Mouse (Mus musculus) hindbrain, postnatal 0 days (tissue): ENCODE results near the gene Zdhhc12. TPM values are rescaled to one million over a fixed set of nuclear protein-coding genes. Genes with fewer than 3 reads are reported as not detected.
A peak's percentile ranks its signal among the peaks of the same experiment; 100 is the strongest.
"Not testable (repeated sequence)": the region's sequence is repeated elsewhere in the genome, so short reads cannot be mapped to it uniquely, and the experiment has no call there.

Experiments
- ATAC-seq: fragments of 200-750 bp; cut with Nextera tagmentation; 2 replicates; pipeline ENCODE4 v1.8.0; 2017; ENCODE audit warnings: mild to moderate bottlenecking, moderate TSS enrichment, moderate library complexity
- DNase-seq: peaks from one replicate; pipeline ENCODE4 v3.0.0-alpha.2; 2015; ENCODE audit warnings: low spot score
- H3K27ac ChIP-seq: fragments of 300-500 bp; sonication (generic); 2 replicates; pipeline ENCODE4 v1.5.1; 2014; ENCODE audit warnings: mild to moderate bottlenecking
- H3K27me3 ChIP-seq: fragments of 300-500 bp; sonication (generic); 2 replicates; pipeline ENCODE4 v1.6.1; 2014; ENCODE audit warnings: low read length, mixed read lengths; ENCODE audit not compliant: insufficient read depth
- H3K36me3 ChIP-seq: fragments of 300-500 bp; sonication (generic); 2 replicates; pipeline ENCODE4 v1.6.1; 2014; ENCODE audit warnings: low read length, mixed read lengths; ENCODE audit not compliant: insufficient read depth
- H3K4me1 ChIP-seq: fragments of 300-500 bp; sonication (generic); 2 replicates; pipeline ENCODE4 v1.6.1; 2014; ENCODE audit warnings: antibody characterized with exemption, low read length, mixed read lengths; ENCODE audit not compliant: insufficient read depth
- H3K4me2 ChIP-seq: fragments of 300-500 bp; sonication (generic); 2 replicates; pipeline ENCODE4 v1.6.1; 2014; ENCODE audit warnings: low read depth, mild to moderate bottlenecking, low read length, moderate library complexity, mixed read lengths
- H3K4me3 ChIP-seq: fragments of 300-500 bp; sonication (generic); 2 replicates; pipeline ENCODE4 v1.5.1; 2014; ENCODE audit warnings: low read length
- H3K9ac ChIP-seq: fragments of 300-500 bp; sonication (generic); replicated peaks from 2 replicates; pipeline ENCODE4 v1.6.1; 2014; ENCODE audit warnings: mild to moderate bottlenecking, low read length, moderate library complexity, mixed read lengths
- H3K9me3 ChIP-seq: fragments of 300-500 bp; sonication (generic); 2 replicates; pipeline ENCODE4 v1.6.1; 2016; ENCODE audit warnings: low read length, mixed read lengths
- CTCF ChIP-seq: IDR thresholded peaks from 2 replicates; pipeline ENCODE4 v1.5.1; 2016; ENCODE audit warnings: antibody characterized with exemption, control low read depth, low read depth
- WGBS: fragments of 180-500 bp; shearing (Covaris S2); extraction: QIAGEN DNeasy Blood & Tissue Kit; methylation state at CpG from one replicate; pipeline ENCODE4 v1.1.7; 2014; 5-methylcytosine and 5-hydroxymethylcytosine counted together
- polyA plus RNA-seq: library from polyadenylated mRNA; unstranded; fragments of >200 nt; fragmentation: Nextera tagmentation; extraction: Ambion mirVana; gene quantifications from 2 replicates; pipeline ENCODE4 v1.2.1, GENCODE M21; 2015
- total RNA-seq: library from RNA; depleted of rRNA; stranded (reverse); fragments of >200 nt; gene quantifications from 2 replicates; pipeline ENCODE4 v1.2.3, GENCODE M21; 2014

The Zdhhc12 gene
- total and polyA plus RNA-seq, 2 experiments from 2014 or later = 30.2 to 35.0 TPM

DNA sequence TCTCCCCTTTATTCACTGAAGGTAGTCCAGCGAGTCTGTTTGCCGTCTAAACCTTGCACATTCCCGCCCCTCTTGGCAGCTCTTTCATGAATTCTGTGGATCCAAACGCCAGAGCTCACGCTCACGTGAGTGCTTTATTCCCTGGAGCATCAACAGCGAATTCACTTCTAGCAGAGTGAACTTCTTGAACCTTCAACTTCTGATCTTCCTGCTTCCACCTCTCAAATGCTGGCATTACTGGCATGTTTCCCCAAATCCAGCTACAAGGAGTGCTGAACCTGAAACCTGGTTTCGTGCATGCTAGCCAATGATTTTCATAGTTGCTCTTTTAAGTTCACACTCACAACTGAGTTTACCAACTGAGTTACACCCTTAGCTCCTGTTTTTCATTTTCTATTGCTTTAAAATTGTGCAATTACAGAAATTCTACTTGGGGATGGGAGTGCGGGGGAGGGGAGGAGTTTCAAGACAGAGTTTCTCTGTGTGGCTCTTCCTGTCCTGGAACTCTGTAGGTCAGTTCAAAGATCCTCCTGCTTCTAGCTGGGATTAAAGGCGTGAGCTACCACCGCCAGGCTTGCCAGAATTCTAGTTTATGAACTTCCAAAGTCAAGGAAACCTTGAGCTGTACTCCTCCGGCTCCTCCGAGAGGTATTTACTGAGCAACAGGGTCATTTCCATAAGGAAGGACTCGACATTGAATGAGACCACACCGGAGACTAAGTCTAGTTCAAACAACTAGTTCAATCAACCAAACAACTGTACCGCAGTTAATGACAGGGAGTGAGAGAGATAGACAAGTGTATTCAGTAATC lies 39.6 kb upstream of the Zdhhc12 start:
- Histone ChIP-seq H3K36me3 (peaks cover 8% of the 10 kb centered on the region; the same call in 1 of the 2 replicates), H3K9ac (peak overlapping the region; percentile 71), H3K9me3 (no peaks in the 10 kb centered on the region), H3K27ac (peak overlapping the region; percentile 87), H3K4me1 (peaks cover 16% of the 10 kb centered on the region; the same call in 1 of the 2 replicates), H3K4me2 (peak overlapping the region; percentile 96), H3K4me3 (peak overlapping the region; percentile 79), H3K27me3 (no peaks in the 10 kb centered on the region)
- WGBS = 20% methylated on average over 16 of the region's 16 CpGs
- TF ChIP-seq CTCF = no peak
- ATAC-seq (peak; percentile 27), DNase-seq (peak; percentile 23)

DNA sequence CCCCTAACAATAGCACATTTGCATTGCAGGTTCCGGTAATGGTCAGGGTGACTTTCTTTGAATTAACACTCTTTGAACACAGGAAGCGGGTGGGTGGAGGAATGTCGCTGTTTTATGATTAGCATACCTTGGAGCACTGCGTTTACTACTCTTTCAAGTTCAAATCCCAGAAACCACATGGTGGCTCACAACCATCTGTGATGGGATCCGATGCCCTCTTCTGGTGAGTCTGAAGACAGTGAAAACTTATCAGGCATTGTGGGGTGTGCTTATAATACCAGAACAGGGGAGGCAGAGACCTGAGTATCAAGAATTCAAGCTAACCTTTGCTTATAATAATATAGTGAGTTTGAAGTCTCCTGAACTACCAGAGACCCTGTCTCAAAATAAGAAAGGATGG lies 37.8 kb upstream of the Zdhhc12 start:
- not testable (repeated sequence) for ATAC-seq, H3K27me3 ChIP-seq, H3K9ac ChIP-seq, H3K36me3 ChIP-seq, H3K4me3 ChIP-seq, H3K27ac ChIP-seq, H3K9me3 ChIP-seq, H3K4me2 ChIP-seq, DNase-seq
- TF ChIP-seq CTCF = peak; percentile 18; the same call in 1 of the 2 replicates
- 64% methylated on average over 5 of the region's 5 CpGs for WGBS
- peaks cover 16% of the 10 kb centered on the region; the same call in 1 of the 2 replicates for H3K4me1 ChIP-seq

DNA sequence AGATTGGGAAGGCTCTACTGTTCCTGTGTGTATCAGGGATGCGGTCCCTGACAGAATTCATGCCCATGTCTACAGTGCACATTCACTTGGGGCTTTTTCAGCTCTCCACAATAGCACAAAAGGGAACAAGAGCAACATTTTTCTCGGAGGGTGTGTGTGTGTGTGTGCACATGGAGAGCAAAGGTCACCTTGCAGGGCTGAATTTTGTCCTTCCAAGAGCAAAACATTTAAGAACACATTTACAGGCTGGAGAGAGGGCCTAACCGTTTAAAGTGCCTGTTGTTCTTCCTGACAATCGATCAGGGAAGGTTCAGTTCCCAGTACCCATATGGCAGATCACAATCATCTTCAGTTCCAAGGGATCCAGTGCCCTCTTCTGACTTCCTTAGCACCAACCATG lies 36.7 kb upstream of the Zdhhc12 start:
- H3K27ac ChIP-seq = no peak overlapping the region
- 88% methylated on average over 4 of the region's 4 CpGs for WGBS

DNA sequence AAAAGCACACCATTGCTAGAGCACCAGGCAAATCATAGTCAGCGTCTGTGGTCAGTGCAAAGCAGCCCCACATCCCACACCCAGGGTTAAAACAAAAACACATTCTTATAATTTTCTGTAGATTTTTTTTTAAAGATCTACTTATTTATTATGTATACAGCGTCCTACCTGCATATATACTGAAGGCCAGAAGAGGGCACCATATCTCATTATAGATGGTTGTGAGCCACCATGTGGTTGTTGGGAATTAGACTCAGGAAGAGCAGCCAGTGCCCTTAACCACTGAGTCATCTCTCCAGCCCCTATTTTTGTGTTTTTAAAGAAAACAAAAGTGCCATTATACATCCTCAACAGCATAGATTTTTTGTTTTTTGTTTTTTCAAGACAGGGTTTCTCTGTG lies 35.3 kb upstream of the Zdhhc12 start:
- ATAC-seq (no peak), DNase-seq (peak; percentile 79)
- no peaks in the 10 kb centered on the region for H3K27me3 ChIP-seq
- TF ChIP-seq CTCF = peak; percentile 78
- H3K9ac ChIP-seq = no peak overlapping the region
- no peaks in the 10 kb centered on the region for H3K36me3 ChIP-seq
- H3K9me3 ChIP-seq = no peaks in the 10 kb centered on the region
- H3K4me2 ChIP-seq = no peak overlapping the region
- H3K27ac ChIP-seq = no peak overlapping the region
- 29% methylated on average over 2 of the region's 2 CpGs for WGBS
- H3K4me1 ChIP-seq = 0 out of 2 replicates have a peak, but pooled peaks cover under 1% of the 10 kb centered on the region
- no peak overlapping the region for H3K4me3 ChIP-seq

More for the DNA sequence above, 36.7 kb upstream of the Zdhhc12 start:
- Histone ChIP-seq H3K9ac (no peak overlapping the region), H3K4me1 (peaks cover 10% of the 10 kb centered on the region; the same call in 1 of the 2 replicates), H3K4me2 (no peak overlapping the region), H3K27me3 (no peaks in the 10 kb centered on the region), H3K36me3 (no peaks in the 10 kb centered on the region), H3K9me3 (no peaks in the 10 kb centered on the region), H3K4me3 (no peak overlapping the region)
- no peak for TF ChIP-seq CTCF
- no peak for ATAC-seq
- DNase-seq = no peak

DNA sequence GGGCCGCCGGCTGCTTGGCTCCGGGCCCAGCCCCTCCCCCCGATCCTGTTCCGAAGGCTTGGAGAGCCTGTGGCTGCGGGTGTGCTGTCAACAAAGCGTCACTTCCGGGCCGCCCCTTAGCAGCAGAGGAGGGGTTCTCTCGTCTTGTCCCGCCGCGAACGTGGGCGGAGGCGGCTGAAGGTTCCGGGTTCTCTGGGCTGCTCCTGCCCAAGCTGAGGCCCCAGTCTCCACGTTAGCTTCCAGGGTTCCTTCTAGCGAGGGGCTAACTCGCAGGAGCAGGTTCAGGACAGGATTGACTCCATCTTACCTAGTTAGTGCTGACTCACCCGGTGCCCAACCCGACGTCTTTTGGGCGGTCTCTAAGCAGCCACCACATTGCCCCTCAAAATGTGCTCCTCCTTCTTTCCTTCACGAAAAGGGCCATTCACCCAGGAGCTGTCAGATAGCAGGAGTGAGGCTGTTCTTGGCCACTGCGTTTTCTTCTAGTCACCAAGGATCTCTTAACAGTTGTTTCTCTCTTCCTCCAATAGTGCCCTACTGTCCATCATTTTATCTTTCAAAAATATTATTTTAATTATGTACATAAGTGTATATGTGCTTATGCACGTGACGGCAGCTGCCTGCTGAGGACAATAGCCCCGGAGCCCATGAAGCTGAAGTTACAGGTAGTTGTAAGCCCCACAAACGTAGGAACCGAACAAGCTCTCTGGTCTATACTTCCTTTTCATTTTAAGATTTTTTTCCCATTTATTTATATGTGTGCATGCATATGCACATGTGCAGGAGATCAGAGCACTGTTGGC lies 31.2 kb upstream of the Zdhhc12 start, which contains the start of gene Zer1:
Gene Zer1 (minus strand): TSS at position 114 of the 803 bp plus-strand sequence.
- Histone ChIP-seq H3K36me3 (no peaks in the 10 kb centered on the region), H3K4me2 (peak within 1 kb of the TSS; percentile 87), H3K27ac (peak within 1 kb of the TSS; percentile 92), H3K9ac (peak within 1 kb of the TSS; percentile 92), H3K27me3 (no peaks in the 10 kb centered on the region), H3K4me3 (peak within 1 kb of the TSS; percentile 86), H3K4me1 (peaks cover 11% of the 10 kb centered on the region; the same call in 1 of the 2 replicates), H3K9me3 (no peaks in the 10 kb centered on the region)
- no peak for TF ChIP-seq CTCF
- DNase-seq (peak; percentile 97), ATAC-seq (peak; percentile 98)
- WGBS = 7% methylated on average over 31 of the region's 31 CpGs

DNA sequence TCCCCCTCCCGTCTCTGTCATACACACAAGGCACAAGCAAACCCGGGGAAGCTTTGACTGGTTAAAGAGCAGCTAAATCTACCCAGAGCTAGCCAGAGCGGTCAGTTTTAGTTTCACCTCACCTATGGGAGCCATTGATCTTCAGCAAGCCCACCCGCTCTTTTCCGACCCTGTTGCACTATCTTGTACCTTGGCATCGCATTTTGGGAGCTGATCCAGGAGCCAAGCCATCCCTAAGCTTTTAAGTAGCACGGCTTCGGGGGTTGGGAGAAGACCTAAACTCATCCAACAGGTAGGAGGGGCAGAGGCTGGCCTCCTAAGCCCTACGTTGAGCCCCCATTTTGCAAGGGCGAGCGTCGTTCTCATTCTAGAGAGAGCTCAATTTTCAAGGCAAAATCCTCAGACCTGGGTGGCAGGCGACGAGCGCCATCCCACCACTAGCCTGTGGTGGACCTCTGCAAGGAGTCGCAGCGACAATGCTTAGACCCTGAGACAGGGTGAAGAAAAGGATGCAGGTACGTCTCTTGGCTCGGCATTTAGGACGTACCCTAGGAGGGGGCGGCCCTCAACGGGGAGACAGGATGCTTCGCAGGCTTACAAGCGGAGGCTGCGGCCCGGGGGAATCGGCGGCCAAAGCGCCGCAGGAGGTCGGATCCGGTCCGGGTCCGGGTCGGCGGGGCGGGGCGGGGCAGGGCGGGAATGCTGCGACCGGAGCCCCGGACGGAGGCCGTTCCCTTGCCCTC lies 30.5 kb upstream of the Zdhhc12 start:
- Histone ChIP-seq H3K9ac (peak overlapping the region; percentile 92), H3K4me3 (peak overlapping the region; percentile 86), H3K27me3 (no peaks in the 10 kb centered on the region), H3K4me2 (peak overlapping the region; percentile 87), H3K27ac (peak overlapping the region; percentile 92), H3K36me3 (no peaks in the 10 kb centered on the region), H3K4me1 (peaks cover 14% of the 10 kb centered on the region; the same call in 1 of the 2 replicates), H3K9me3 (no peaks in the 10 kb centered on the region)
- no peak for TF ChIP-seq CTCF
- peak; percentile 47 for DNase-seq
- 1% methylated on average over 43 of the region's 44 CpGs for WGBS
- peak; percentile 73 for ATAC-seq
